Mouse (Mus musculus): Measurements from ENCODE around the gene Dbndd1. TPM values are rescaled to one million over a fixed set of nuclear protein-coding genes. Genes with fewer than 3 reads are reported as not detected.

The Dbndd1 gene
- polyA plus RNA-seq, 1 experiment from 2014 or later: 3.2 TPM

GRCm38 (mm10) chr8:123518172-123518571 lies 2.9 kb upstream of the Dbndd1 start:
- H3K4me3 ChIP-seq (ENCODE audit: low read depth, low read length): peak overlapping the region; percentile 62; the same call in 1 of the 2 replicates
- 37% methylated on average over 10 of the region's 10 CpGs for WGBS (ENCODE audit: insufficient replicate concordance)
- H3K9ac ChIP-seq (ENCODE audit: low read depth, low read length): no peak overlapping the region
- H3K9me3 ChIP-seq (replicated peaks; ENCODE audit: control insufficient read depth, low read length): no peaks in the 10 kb centered on the region
- peaks cover 28% of the 10 kb centered on the region for H3K27me3 ChIP-seq (ENCODE audit: control insufficient read depth, insufficient read depth, low read length)
- no peak for ATAC-seq (replicated peaks; ENCODE audit: insufficient number of reproducible peaks, low FRiP score, low TSS enrichment)
- H3K4me2 ChIP-seq: peak overlapping the region; percentile 86
- no peak overlapping the region for H3K27ac ChIP-seq (ENCODE audit: low read depth, low read length)
- H3K36me3 ChIP-seq (ENCODE audit: control insufficient read depth, insufficient read depth, low read length): no peaks in the 10 kb centered on the region; the same call in 1 of the 2 replicates
- H3K4me1 ChIP-seq (ENCODE audit: control insufficient read depth, insufficient read depth, low read length): peaks cover 13% of the 10 kb centered on the region

- Histone ChIP-seq H3K27me3 (ENCODE audit: control insufficient read depth, insufficient read depth, low read length) (peaks cover 36% of the 10 kb centered on the region), H3K9me3 (replicated peaks; ENCODE audit: control insufficient read depth, low read length) (no peaks in the 10 kb centered on the region), H3K4me1 (ENCODE audit: control insufficient read depth, insufficient read depth, low read length) (peaks cover 13% of the 10 kb centered on the region), H3K36me3 (ENCODE audit: control insufficient read depth, insufficient read depth, low read length) (no peaks in the 10 kb centered on the region), H3K27ac (ENCODE audit: low read depth, low read length) (no peak overlapping the region), H3K4me2 (no peak overlapping the region), H3K9ac (ENCODE audit: low read depth, low read length) (no peak overlapping the region), H3K4me3 (ENCODE audit: low read depth, low read length) (no peak overlapping the region)
- 45% methylated on average over 2 of the region's 2 CpGs for WGBS (ENCODE audit: insufficient replicate concordance)
- no peak for ATAC-seq (replicated peaks; ENCODE audit: insufficient number of reproducible peaks, low FRiP score, low TSS enrichment)
Observed at GRCm38 (mm10) chr8:123516596-123516995, 1.3 kb upstream of the Dbndd1 start.

DNA sequence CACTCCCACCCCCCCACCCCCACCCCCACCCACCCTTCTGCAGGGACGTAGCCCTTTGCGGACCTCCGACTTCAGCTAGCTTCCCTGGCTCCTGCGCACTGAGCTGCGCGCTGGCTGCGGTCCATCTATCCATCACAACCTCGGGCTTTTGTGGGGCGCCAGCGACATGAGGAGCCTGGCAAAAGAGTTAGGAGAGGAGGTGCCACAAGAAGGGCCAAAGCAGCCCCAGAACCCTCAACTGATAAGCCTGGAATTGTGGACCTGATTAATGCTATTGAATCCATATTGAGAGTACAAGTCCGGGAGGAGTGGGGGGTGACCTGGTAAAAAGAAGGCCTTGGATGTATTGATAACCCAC lies 256 bp upstream of the Dbndd1 start:
- WGBS (ENCODE audit: insufficient replicate concordance): 2% methylated on average over 6 of the region's 11 CpGs
- Histone ChIP-seq H3K27ac (ENCODE audit: low read depth, low read length) (no peak overlapping the region), H3K4me2 (peak overlapping the region; percentile 99), H3K4me3 (ENCODE audit: low read depth, low read length) (peak overlapping the region; percentile 68), H3K36me3 (ENCODE audit: control insufficient read depth, insufficient read depth, low read length) (no peaks in the 10 kb centered on the region), H3K4me1 (ENCODE audit: control insufficient read depth, insufficient read depth, low read length) (peaks cover 13% of the 10 kb centered on the region), H3K27me3 (ENCODE audit: control insufficient read depth, insufficient read depth, low read length) (peaks cover 36% of the 10 kb centered on the region), H3K9ac (ENCODE audit: low read depth, low read length) (no peak overlapping the region), H3K9me3 (replicated peaks; ENCODE audit: control insufficient read depth, low read length) (no peaks in the 10 kb centered on the region)
- no peak for ATAC-seq (replicated peaks; ENCODE audit: insufficient number of reproducible peaks, low FRiP score, low TSS enrichment)

DNA sequence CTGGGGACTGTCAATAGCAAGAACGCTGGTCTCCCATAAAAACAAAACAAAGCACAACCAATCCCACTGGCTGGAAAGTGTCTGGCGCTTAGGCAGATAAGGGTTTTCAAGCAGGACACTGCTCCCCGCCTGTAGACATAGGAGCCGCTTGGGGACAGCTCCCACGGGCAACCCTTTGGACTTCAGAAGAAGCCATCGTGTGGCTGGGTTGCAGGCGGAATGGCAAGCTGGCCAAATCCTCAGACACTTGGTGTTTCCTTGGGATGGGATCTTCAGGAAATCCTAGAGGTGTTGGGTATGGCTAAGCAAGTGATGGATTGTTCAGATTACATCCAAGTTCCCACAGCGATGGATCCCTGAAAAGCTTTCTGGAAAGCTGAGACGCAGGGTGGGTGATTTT lies 1.1 kb downstream of the Dbndd1 start:
- Histone ChIP-seq H3K4me3 (ENCODE audit: low read depth, low read length) (peak overlapping the region; percentile 68), H3K27me3 (ENCODE audit: control insufficient read depth, insufficient read depth, low read length) (peaks cover 36% of the 10 kb centered on the region), H3K4me1 (ENCODE audit: control insufficient read depth, insufficient read depth, low read length) (peaks cover 9% of the 10 kb centered on the region), H3K9ac (ENCODE audit: low read depth, low read length) (no peak overlapping the region), H3K36me3 (ENCODE audit: control insufficient read depth, insufficient read depth, low read length) (no peaks in the 10 kb centered on the region), H3K27ac (ENCODE audit: low read depth, low read length) (no peak overlapping the region), H3K4me2 (peak overlapping the region; percentile 99), H3K9me3 (replicated peaks; ENCODE audit: control insufficient read depth, low read length) (no peaks in the 10 kb centered on the region)
- 3% methylated on average over 9 of the region's 9 CpGs for WGBS (ENCODE audit: insufficient replicate concordance)
- ATAC-seq (replicated peaks; ENCODE audit: insufficient number of reproducible peaks, low FRiP score, low TSS enrichment): no peak

DNA sequence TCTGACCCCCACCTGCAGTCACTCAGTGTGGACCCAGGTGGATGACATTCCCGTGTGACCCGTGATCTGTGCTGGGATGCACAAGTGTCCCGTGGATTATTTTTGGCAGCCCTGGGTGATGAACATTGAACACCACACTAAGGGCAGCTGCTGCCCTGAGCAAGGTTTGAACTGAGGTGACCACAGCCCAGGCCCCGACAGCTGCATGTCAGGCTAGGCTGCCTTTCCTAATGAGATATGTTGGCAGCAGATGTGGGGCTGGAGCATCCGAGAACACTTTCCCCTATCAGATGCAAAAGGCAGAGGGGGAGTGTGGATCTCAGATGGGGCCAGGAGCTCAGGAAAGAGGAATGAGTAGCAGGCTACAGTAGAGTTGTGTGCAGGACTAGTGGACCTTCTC lies 4.4 kb downstream of the Dbndd1 start:
- H3K4me1 ChIP-seq (ENCODE audit: control insufficient read depth, insufficient read depth, low read length): peaks cover 8% of the 10 kb centered on the region
- no peak for ATAC-seq (replicated peaks; ENCODE audit: insufficient number of reproducible peaks, low FRiP score, low TSS enrichment)
- no peak overlapping the region for H3K4me2 ChIP-seq
- H3K4me3 ChIP-seq (ENCODE audit: low read depth, low read length): no peak overlapping the region
- H3K36me3 ChIP-seq (ENCODE audit: control insufficient read depth, insufficient read depth, low read length): peaks cover 5% of the 10 kb centered on the region
- H3K9ac ChIP-seq (ENCODE audit: low read depth, low read length): no peak overlapping the region
- H3K27ac ChIP-seq (ENCODE audit: low read depth, low read length): no peak overlapping the region
- H3K9me3 ChIP-seq (replicated peaks; ENCODE audit: control insufficient read depth, low read length): no peaks in the 10 kb centered on the region
- peaks cover 26% of the 10 kb centered on the region for H3K27me3 ChIP-seq (ENCODE audit: control insufficient read depth, insufficient read depth, low read length)
- 59% methylated on average over 5 of the region's 5 CpGs for WGBS (ENCODE audit: insufficient replicate concordance)

DNA sequence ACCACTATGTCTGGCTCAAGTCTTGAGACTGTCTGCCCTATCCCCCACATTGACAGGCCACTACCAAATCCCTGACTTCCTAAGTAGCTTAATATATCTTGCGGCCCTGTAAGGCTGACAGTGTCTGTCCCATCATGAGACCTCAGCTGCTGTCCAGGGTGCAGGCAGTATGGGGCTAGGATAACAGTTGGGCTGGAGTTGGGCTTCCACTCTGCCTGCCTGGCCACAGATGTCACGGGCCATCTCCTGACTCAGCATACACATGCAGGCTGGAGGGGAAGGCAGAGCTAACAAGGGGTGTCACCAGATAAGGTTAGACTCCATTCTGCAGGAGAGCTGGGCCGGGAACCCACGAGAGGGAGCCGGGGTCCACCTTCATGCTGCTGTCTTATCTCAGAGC lies 8.1 kb downstream of the Dbndd1 start:
- H3K27ac ChIP-seq (ENCODE audit: low read depth, low read length): no peak overlapping the region

DNA sequence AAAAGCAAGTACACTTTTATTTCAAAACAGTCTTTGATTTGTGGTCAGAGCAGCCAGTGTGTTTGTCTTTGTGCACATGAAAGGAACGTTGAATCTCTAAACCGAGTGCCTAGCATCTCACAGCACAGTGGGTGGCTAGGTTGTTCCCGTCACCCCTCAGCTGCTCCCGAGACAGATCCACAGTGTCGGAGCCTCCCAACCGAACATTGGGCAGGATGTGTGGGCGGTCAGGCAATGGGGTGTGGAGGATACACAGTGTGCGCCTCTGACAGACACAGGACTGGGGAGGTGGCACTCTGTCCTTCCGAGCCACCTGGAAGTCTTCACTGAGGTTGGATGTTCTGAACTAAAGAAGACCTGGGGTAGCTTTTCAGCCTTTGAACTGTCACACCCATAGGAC lies 9.6 kb downstream of the Dbndd1 start:
- WGBS (ENCODE audit: insufficient replicate concordance): 90% methylated on average over 9 of the region's 9 CpGs
- Histone ChIP-seq H3K27me3 (ENCODE audit: control insufficient read depth, insufficient read depth, low read length) (no peaks in the 10 kb centered on the region), H3K9me3 (replicated peaks; ENCODE audit: control insufficient read depth, low read length) (no peaks in the 10 kb centered on the region; the same call in 1 of the 2 replicates), H3K9ac (ENCODE audit: low read depth, low read length) (no peak overlapping the region), H3K36me3 (ENCODE audit: control insufficient read depth, insufficient read depth, low read length) (peaks cover 34% of the 10 kb centered on the region), H3K27ac (ENCODE audit: low read depth, low read length) (no peak overlapping the region), H3K4me1 (ENCODE audit: control insufficient read depth, insufficient read depth, low read length) (no peaks in the 10 kb centered on the region), H3K4me2 (no peak overlapping the region), H3K4me3 (ENCODE audit: low read depth, low read length) (no peak overlapping the region)
- no peak for ATAC-seq (replicated peaks; ENCODE audit: insufficient number of reproducible peaks, low FRiP score, low TSS enrichment)

More for the DNA sequence above, 8.1 kb downstream of the Dbndd1 start:
- H3K9me3 ChIP-seq (replicated peaks; ENCODE audit: control insufficient read depth, low read length): no peaks in the 10 kb centered on the region; the same call in 1 of the 2 replicates
- H3K27me3 ChIP-seq (ENCODE audit: control insufficient read depth, insufficient read depth, low read length): no peaks in the 10 kb centered on the region
- peaks cover 24% of the 10 kb centered on the region for H3K36me3 ChIP-seq (ENCODE audit: control insufficient read depth, insufficient read depth, low read length)
- no peaks in the 10 kb centered on the region for H3K4me1 ChIP-seq (ENCODE audit: control insufficient read depth, insufficient read depth, low read length)
- no peak for ATAC-seq (replicated peaks; ENCODE audit: insufficient number of reproducible peaks, low FRiP score, low TSS enrichment)
- H3K4me2 ChIP-seq: no peak overlapping the region
- H3K9ac ChIP-seq (ENCODE audit: low read depth, low read length): no peak overlapping the region
- H3K4me3 ChIP-seq (ENCODE audit: low read depth, low read length): no peak overlapping the region
- 78% methylated on average over 5 of the region's 5 CpGs for WGBS (ENCODE audit: insufficient replicate concordance)

DNA sequence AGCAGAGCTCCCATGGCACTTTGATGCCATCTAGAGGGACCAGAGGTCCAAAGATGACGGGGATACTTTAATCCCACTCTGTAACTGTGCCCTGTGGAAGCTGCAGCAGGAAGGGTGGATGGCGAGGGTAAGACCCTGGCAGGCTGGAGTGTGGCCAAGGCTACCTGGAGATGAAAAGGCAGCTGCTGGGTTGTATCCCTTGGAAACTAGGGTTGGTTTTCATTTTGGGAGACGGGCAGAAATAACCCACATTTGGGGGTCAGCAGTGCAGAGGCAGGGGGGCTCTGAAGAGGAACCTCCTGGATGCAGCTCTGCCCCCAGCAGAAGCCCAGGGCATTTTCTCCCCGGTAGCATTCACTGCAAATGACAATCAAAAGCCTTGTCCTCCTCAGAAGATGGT lies 10.0 kb downstream of the Dbndd1 start:
- no peak overlapping the region for H3K27ac ChIP-seq (ENCODE audit: low read depth, low read length)
- ATAC-seq (replicated peaks; ENCODE audit: insufficient number of reproducible peaks, low FRiP score, low TSS enrichment): no peak
- H3K4me2 ChIP-seq: no peak overlapping the region
- no peak overlapping the region for H3K4me3 ChIP-seq (ENCODE audit: low read depth, low read length)
- H3K9ac ChIP-seq (ENCODE audit: low read depth, low read length): no peak overlapping the region
- 88% methylated on average over 4 of the region's 4 CpGs for WGBS (ENCODE audit: insufficient replicate concordance)
- H3K9me3 ChIP-seq (replicated peaks; ENCODE audit: control insufficient read depth, low read length): no peaks in the 10 kb centered on the region; the same call in 1 of the 2 replicates
- no peaks in the 10 kb centered on the region for H3K27me3 ChIP-seq (ENCODE audit: control insufficient read depth, insufficient read depth, low read length)
- H3K36me3 ChIP-seq (ENCODE audit: control insufficient read depth, insufficient read depth, low read length): peaks cover 38% of the 10 kb centered on the region
- H3K4me1 ChIP-seq (ENCODE audit: control insufficient read depth, insufficient read depth, low read length): no peaks in the 10 kb centered on the region

DNA sequence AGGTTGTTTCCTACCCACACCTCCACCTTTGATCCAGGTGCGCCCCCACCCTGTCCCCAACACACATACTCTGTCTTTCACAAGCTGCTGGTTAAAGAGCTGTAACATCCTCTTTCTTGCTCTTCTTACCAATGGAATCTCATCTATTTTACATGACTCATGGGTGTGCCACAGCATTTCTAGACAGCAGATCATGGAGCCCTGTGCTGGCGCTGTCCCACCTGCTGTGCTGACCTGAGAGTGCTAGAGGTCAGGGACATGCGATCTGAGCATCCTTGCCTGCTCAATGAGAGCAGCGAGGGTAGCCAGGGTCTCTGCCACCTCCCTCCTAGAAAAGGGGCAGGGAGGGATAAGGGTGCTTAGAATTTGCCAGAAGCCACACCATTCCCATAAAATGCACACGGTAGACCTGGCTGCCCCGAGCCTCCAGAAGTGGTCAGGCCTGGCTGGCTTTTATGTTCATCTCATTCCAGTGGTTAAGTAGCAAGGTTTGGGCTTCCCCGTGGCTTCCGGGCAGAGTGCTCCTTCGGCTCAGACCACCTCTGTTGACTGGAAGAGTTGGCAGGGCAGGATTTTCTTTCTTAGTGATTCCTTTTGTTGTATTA lies 10.6 kb downstream of the Dbndd1 start:
- H3K9me3 ChIP-seq (replicated peaks; ENCODE audit: control insufficient read depth, low read length): no peaks in the 10 kb centered on the region; the same call in 1 of the 2 replicates
- no peaks in the 10 kb centered on the region for H3K27me3 ChIP-seq (ENCODE audit: control insufficient read depth, insufficient read depth, low read length)
- no peak overlapping the region for H3K4me2 ChIP-seq
- H3K27ac ChIP-seq (ENCODE audit: low read depth, low read length): no peak overlapping the region
- H3K36me3 ChIP-seq (ENCODE audit: control insufficient read depth, insufficient read depth, low read length): peaks cover 43% of the 10 kb centered on the region
- no peak for ATAC-seq (replicated peaks; ENCODE audit: insufficient number of reproducible peaks, low FRiP score, low TSS enrichment)
- no peaks in the 10 kb centered on the region for H3K4me1 ChIP-seq (ENCODE audit: control insufficient read depth, insufficient read depth, low read length)
- WGBS (ENCODE audit: insufficient replicate concordance): 91% methylated on average over 9 of the region's 9 CpGs
- no peak overlapping the region for H3K4me3 ChIP-seq (ENCODE audit: low read depth, low read length)
- no peak overlapping the region for H3K9ac ChIP-seq (ENCODE audit: low read depth, low read length)
